Mouse (Mus musculus) ovary, postnatal 14 days (tissue): ENCODE measurements at regions not wholly inside any gene's neighbourhood (a gene's known extent, or its start where the extent isn't known, plus 50 kb on each side); places are given as distances from the start of the nearest gene placed in this dataset.

Source experiments
- DNase-seq: peaks from one replicate; pipeline ENCODE4 v3.0.0; 2022; ENCODE audit warnings: low spot score

DNA sequence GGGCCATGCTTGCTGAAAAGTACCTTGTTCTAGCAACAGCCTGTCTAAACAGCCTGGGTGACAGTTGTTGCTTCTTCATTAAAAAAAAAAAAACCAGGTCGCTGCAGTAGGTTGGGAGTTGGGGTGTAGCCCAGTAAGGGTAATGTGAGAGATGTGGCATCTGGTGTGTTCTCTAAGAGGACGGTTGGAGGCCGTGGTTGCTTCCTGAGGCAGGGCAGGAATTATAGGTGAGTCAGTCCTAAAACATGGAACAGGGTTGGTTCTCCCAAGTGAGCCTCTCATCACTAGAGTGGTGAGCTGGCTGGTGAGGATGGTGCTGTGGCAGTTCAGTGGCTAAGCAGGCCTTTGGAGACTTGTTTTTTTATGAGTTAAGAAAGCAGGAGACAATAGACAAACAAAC lies 283.3 kb upstream of the Prickle1 start:
- DNase-seq, result no peak

GRCm38 (mm10) chr15:93876335-93876734 lies 280.6 kb upstream of the Prickle1 start:
- no peak for DNase-seq

DNA sequence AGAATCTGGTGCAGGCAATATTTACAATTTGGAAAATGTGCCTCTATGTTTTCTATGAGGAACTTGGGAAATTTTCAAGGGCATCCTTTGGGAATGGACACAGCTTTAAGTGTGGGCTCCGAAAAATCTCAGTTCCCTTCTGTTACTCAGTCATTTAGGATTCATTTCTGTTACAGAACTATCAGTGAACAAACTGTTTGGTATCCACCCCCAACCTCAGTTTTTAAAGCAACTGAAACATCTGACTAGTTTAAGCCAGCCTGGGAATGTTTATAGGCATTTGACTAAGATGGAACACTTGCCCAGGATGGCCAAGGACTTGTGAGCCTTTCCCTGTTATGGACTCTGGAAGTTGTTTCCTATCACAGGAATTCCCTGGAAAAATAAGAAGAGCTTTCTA lies 280.0 kb upstream of the Prickle1 start:
- no peak for DNase-seq

- DNase-seq, result no peak
Measured at GRCm38 (mm10) chr15:93874206-93874605, 278.5 kb upstream of the Prickle1 start.

DNA sequence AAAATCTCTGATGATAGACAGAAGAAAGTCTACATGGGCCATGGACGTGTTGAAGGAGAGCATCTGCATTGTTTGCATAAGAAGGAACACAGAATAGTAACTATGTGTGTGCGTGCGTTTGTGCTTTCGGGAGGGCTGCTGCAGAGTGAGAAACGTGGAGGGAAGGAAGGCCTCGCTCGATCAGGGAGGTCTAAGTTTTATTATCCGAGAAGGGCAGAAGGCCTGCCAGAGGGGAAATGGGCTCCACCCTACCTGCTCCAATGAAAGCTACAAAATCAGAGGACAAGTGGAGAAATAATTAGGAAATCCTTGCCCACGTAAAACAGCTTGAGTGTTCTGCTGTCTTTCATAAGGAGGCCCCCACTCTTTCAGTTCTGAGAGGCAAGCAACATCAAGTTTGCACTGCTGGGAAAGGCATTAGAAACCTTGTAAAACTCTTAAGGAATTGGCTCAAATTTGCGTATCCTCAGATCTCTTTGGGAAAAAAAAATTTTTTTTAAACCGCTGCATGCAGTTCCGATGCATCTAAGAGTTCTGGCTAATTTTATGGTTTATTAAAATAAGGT lies 261.7 kb upstream of the Prickle1 start:
- DNase-seq, result no peak

GRCm38 (mm10) chr15:93853221-93853620 lies 257.5 kb upstream of the Prickle1 start:
- DNase-seq, result no peak

- DNase-seq, result no peak
Measured at GRCm38 (mm10) chr15:93852126-93852525, 256.4 kb upstream of the Prickle1 start.

- DNase-seq, result no peak
Measured at GRCm38 (mm10) chr15:93850388-93850787, 254.7 kb upstream of the Prickle1 start.

- no peak for DNase-seq
Measured at GRCm38 (mm10) chr15:93848830-93849229, 253.1 kb upstream of the Prickle1 start.

- no peak for DNase-seq
Measured at GRCm38 (mm10) chr15:93846797-93847196, 251.1 kb upstream of the Prickle1 start.

DNA sequence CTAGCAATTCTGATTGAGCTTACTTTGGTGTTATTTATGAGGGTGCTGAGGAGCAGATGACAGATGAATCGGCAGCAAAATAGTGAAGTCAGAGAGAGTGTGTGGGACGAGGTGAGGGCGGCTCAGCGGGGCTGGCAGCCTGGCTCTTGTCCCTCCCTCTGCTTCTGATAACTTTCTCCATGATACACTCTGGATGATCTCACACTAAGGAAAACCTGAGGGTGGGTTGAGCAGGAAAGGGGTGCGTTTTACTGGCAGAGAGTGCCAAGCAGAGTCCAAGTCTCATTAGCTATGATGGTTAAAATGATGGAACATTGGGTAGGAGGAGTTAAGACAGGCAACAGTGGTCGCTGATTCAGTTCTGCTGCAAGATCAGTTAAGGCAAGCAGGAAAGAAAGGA lies 250.1 kb upstream of the Prickle1 start:
- DNase-seq, result peak; percentile 2

- DNase-seq, result no peak
Measured at GRCm38 (mm10) chr15:93832956-93833355, 237.3 kb upstream of the Prickle1 start.

DNA sequence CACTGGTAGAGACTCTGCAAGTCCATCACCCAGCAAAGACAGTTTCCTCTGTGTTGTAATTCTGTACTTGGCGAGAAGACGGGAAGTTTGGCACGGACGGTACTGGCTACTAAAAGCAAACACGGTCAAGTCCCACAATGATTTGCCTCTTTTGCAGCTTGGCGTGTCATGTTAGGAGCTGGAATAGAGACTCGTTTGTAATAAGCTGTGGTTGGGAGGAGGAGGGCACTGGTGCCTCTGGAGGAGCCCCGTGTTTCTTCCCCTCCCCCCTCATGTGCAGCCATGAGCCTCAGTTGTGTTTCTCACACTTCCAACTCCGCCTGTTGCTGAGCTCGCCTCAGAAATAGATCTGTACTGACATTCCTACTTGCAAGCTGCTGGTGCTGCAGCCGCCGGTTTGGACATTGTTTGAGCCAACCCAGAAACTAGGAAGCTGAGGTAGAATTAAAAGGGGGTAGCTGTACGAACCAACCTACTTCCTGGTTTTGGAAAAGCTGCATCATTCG lies 236.8 kb upstream of the Prickle1 start:
- peak; percentile 15 for DNase-seq

DNA sequence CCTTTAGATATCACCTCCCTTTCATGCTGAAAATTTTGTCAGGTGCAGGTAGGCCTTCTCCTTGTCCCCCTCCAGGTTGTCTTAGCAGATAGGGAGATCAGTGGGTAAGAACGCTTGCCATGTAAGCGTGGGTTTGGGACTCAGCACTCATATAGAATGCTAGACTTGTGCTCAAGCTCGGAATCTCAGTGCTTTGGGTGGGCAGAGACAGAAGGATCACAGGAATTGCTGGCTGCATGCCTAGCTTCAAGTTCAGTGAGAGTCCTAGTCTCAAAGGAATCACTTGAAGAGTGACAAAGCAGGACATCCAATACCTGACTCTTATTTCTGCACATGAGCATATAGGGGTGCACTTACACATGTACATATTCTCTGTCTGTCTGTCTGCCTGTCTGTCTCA lies 235.5 kb upstream of the Prickle1 start:
- DNase-seq, result no peak

DNA sequence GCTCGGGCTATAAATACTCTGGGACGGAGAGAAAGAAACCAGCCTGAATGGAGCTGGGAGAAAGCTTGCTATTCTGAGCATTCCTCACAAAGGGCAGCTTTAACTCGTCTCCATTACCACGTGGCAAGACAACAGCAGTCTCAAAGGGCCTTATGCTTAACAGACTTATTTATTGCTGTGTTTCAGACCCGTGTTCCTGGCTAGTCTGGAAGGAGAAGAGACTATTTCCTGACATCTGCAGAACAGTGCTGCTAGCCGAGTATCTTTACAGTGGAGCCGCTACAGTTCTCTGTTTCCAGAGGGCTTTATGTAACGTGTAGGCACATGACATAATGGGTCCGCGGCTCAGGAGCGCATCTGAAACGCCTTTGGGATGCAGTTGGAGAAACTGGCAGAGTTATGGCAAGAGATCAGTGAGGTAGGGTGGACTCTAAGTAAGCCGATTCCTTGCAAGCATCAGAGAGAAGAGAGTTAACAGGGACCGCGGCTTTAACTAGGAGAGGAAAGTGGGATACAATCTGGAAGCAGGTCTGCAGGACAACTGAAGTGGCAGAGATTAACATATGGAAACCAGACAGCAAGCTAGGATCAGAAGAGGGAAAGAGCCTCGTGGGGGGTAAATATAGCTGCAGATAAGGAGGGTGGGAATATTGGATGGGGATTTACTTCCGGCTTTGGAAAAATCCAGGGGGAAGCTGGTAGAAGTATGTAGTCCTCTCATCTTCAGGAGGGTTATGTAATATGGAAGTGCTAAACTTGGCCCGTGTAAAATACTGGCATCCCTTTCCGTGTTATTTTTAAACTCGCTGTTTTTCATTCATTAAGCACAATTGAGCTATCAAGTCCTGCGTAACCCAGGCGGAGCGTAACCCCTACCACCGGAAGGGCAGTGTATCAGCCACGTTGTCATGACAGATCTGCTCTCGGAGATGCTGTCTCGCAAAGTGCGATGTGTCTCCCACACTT lies 229.3 kb upstream of the Prickle1 start:
- no peak for DNase-seq

DNA sequence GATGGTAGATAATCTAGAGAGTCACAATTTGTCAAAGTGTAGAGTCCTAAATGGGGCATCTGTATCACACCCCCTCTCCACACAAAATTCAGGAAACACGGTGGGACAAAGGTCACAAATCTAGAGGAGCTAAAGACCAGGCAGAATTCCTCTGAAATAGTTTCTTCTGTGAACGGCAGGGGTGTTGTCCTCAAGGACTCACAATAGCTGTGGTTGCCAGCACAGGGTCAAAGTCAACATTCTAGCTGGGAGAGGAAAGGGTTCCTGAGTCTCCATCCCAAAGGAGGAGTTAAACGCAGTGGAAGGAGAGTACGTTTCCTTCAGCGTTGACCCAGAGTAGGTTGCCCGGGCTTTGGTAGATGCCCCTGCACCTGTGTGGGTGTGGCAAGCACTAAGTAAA lies 225.5 kb upstream of the Prickle1 start:
- no peak for DNase-seq

GRCm38 (mm10) chr15:93812011-93812410 lies 216.3 kb upstream of the Prickle1 start:
- no peak for DNase-seq

DNA sequence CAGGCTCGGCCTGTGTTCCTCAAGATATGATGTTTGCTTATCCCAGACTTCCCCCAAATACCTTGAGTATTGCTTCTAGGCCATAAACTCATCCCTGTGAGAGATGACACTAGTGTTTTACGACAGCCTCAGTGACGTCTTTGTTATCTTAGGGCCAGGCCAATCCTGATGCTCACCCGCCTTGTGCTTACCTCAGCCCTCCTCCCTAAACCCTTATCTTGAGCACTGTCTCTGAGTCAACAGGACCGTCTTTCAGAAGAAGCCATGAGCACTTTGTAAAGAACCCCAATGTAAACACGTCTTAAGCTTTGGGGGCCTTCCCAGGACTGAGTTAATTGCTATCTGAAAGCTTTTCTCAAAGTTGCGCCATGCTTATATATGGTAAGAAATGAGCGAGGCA lies 212.3 kb upstream of the Prickle1 start:
- no peak for DNase-seq

DNA sequence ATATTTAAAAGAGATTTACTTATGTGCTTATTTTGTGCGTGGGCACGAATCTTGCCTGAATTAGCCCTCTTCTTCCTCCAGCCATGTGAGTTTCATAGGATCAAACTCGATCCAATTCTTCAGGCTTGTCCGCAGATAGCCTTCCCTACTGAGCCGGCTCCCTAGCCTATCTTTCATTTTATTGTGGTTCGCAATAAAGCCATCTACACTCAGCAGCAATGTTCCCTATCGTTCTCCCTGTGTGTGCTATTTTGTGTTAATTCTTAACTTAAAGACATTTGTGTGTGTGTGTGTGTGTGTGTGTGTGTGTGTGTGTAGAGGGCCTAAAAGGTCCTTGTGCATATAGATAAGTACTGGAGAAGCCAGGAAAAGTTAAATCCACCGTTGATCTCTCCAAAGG lies 211.8 kb upstream of the Prickle1 start:
- DNase-seq, result no peak

DNA sequence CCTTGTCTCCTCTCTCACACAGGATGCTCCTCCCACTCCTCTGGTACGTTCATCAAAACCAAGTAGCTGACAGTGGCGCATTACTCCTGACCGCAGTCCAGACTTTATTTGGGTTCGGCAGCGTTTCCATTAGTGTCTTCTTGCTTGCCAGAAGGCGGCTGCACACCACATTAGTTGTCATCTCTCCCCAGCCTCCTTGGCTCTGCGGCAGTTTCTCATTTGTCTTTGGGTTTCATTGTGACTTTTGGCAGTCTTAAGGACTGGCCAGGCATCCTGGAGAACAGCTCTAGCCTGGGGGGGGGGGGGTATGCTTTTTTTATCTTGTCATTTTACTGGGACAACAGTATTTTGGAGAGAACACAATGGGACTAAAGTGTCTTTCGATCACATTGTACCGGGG lies 209.0 kb upstream of the Prickle1 start:
- DNase-seq, result no peak

DNA sequence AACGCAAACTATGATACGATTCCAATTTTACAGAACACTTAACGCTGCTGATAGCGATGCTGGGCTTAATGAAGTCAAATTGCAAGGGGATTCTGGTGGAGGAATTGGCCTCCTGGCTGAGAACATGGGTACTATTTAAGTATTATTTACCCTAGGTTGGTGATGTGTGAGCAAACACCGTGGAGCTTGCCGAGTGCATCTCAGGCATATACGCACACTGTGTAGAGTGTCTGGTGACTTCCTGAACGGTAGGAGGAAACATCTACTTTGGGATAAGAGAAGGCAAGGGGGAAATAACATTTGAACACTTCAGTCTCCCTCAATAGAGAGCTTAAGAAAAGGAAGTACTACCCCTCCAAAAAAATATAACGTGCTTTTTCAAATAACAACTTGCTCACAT lies 194.8 kb upstream of the Prickle1 start:
- no peak for DNase-seq

DNA sequence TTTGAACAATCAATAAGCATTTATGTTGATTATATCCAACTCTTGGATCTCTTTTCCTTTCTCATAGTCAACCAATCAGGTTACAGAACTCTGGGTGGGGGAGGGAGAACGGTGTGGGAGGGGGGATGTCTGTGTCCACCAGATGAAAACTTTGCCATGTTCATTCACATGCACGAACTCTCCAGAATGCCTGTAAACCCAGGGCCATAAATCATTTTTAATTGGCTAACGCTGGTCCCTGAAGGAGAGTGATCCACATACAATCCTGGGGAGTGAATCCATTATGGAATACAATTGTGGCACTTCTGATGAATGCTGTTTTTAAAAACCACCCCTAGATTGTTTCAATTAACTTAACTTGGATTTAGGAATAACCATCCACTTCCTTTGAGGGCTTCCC lies 194.1 kb upstream of the Prickle1 start:
- no peak for DNase-seq

DNA sequence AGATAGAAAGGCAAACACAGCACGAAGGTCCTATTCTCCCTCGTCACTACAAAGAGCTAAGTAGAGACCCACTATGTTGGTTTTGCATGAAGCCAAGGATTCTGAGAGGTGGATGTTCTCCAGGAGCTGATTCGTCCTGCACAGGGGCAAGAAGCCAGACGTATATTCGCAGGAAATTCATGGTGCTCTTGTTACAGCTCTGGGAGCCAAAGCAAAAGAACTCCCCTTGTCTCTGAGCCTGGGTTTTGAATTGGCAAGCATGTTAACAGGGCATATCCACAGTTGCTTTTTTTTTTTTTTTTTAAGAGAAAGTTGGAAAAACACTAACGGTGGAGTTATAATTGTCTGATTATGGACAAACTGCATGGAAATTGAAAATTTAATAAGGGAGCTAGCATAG lies 191.7 kb upstream of the Prickle1 start:
- no peak for DNase-seq
